Mouse (Mus musculus) testis, adult 2 months (tissue): Measurements from ENCODE around the gene Ezr. TPM values are rescaled to one million over a fixed set of nuclear protein-coding genes. Genes with fewer than 3 reads are reported as not detected.

ENCODE experiments used
- H3K27ac ChIP-seq: fragments of 200-500 bp; 2 replicates; pipeline ENCODE4 v1.5.1; 2012; ENCODE audit warnings: low read depth, low read length; ENCODE audit not compliant: control insufficient read depth, insufficient read depth
- H3K27me3 ChIP-seq: fragments of 200-500 bp; 2 replicates; pipeline ENCODE4 v1.6.1; 2012; ENCODE audit warnings: mild to moderate bottlenecking, low read length, moderate library complexity; ENCODE audit not compliant: control insufficient read depth, insufficient read depth
- H3K36me3 ChIP-seq: fragments of 200-500 bp; 2 replicates; pipeline ENCODE4 v1.6.1; 2012; ENCODE audit warnings: mild to moderate bottlenecking, low read length; ENCODE audit not compliant: control insufficient read depth, insufficient read depth
- H3K4me1 ChIP-seq: fragments of 200-500 bp; 2 replicates; pipeline ENCODE4 v1.6.1; 2012; ENCODE audit warnings: low read length; ENCODE audit not compliant: control insufficient read depth, insufficient read depth
- H3K4me3 ChIP-seq: fragments of 200-500 bp; 2 replicates; pipeline ENCODE4 v1.5.1; 2012; ENCODE audit warnings: low read depth, mild to moderate bottlenecking, low read length, moderate library complexity, mixed read lengths; ENCODE audit not compliant: control insufficient read depth
- CTCF ChIP-seq: fragments of 200-500 bp; IDR thresholded peaks from 2 replicates; pipeline ENCODE4 v1.5.1; 2012; ENCODE audit warnings: low read depth, mild to moderate bottlenecking, inconsistent platforms, low read length, moderate library complexity; ENCODE audit not compliant: control insufficient read depth, insufficient read depth, insufficient replicate concordance
- POLR2A ChIP-seq: fragments of 200-500 bp; IDR thresholded peaks from 2 replicates; pipeline ENCODE4 v1.6.1; 2012; ENCODE audit warnings: low read depth, mild to moderate bottlenecking, inconsistent platforms, low read length, moderate library complexity; ENCODE audit not compliant: control insufficient read depth
- polyA plus RNA-seq: library from polyadenylated mRNA; depleted of rRNA; stranded (reverse); fragments of >200 nt; gene quantifications from 2 replicates; pipeline ENCODE4 v1.2.3, GENCODE M21; 2012

The Ezr gene
- polyA plus RNA-seq, 1 experiment: 4.5 TPM

DNA sequence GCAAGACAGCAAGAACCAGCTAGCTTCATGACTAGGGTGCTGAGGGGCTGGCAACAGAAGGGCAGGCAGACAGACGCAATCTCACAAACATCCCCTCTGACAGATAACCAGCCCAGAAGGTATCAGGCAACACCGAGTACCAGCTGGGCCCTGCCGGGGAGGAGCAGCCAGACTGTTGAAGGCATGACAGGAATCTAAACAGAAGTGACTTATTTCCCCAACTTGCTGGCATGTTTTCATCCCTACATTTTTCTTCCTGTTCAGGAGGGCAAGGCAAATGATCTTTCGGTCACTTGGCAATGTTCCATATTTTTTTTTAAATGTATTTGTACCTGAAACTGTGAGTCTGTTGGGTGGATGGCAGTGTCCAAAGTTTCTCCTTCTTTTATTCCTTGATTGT lies 32.1 kb upstream of the Ezr start:
- Histone ChIP-seq H3K36me3 (no peaks in the 10 kb centered on the region), H3K27me3 (no peaks in the 10 kb centered on the region), H3K4me1 (no peaks in the 10 kb centered on the region), H3K27ac (no peak overlapping the region), H3K4me3 (no peak overlapping the region)
- TF ChIP-seq CTCF: no peak
- TF ChIP-seq POLR2A: no peak

DNA sequence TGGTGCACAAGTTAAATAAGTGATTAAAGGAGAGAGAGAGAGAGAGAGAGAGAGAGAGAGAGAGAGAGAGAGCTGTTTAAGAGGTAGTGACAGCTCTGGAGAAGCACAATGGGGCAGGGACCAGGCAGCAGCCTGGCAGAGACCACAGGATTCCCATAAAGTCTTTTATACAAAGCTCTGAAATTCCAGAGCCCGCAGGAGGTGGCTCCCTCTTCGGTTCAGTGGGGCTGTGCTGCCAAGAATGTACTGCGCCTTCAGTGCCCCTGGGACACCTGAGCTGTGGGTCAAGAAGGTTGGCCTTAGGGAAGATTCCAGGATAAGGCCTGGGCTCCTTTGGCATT lies 30.2 kb upstream of the Ezr start:
- no peak overlapping the region for H3K27ac ChIP-seq
- no peak overlapping the region for H3K4me3 ChIP-seq
- no peaks in the 10 kb centered on the region for H3K27me3 ChIP-seq
- peaks cover 2% of the 10 kb centered on the region; the same call in 1 of the 2 replicates for H3K4me1 ChIP-seq
- H3K36me3 ChIP-seq: no peaks in the 10 kb centered on the region
- no peak for TF ChIP-seq POLR2A
- no peak for TF ChIP-seq CTCF

DNA sequence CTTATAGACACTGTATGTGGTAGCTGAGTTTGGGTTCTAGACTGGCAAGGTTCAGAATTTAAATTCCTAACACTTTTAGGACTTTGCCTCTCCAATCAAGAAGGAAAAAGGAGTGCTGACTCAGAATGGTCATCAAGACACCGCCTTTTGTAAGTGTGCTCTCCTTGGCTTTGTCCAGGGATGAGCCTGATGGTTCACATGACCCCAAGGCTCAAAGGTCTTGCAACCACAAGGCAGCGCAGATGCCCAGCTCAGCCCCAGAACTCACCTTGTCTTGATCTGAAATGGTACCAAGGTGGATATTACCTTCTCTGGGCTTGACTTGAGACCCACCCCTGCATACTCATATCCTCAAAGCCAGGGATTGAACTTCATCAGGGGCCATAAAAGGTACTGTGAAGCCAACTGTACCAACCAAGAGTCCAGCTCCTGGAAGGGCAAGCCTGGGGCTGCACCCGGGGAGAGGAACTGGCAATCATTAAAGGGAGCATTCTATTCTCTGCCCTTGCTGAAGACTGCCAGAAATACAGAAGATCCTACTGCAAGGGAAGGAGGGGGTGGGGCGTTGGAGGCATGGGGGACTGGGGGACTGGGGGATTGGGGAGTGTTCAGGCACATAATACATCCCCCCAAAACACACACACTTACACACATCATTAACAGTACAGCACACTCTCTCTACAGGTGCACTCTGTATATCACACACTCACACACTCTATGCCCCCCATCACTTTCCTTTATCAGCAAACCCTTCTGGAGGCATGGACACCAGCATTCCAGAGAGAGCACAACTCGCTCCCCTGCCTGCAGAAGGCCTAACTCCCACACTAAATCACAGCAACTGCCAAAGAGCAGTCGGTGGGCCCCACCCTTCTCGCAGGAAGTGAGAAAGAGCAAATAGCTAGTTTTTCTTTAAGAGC lies 29.6 kb upstream of the Ezr start:
- Histone ChIP-seq H3K27me3 (no peaks in the 10 kb centered on the region), H3K27ac (no peak overlapping the region), H3K4me1 (peaks cover 2% of the 10 kb centered on the region; the same call in 1 of the 2 replicates), H3K36me3 (no peaks in the 10 kb centered on the region), H3K4me3 (no peak overlapping the region)
- TF ChIP-seq CTCF (no peak), POLR2A (no peak)

DNA sequence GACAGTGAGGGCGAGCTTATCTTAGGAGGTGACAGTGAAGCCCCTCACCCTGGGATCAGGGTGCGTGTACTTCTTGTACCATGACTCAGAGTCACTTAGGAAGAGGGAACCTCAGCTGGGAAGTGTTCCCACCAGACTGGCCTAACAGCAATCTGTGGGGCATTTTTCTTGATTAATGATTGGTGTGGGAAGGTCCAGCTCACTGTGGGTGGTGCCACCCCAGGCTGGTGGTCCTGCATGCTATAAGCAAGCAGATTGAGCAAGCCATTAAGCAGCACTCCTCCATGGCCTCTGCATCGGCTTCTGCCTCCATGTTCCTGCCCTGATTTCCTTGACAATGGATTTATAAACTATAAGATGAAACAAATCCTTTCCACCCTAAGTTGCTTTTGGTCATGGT lies 26.7 kb upstream of the Ezr start:
- H3K27me3 ChIP-seq: no peaks in the 10 kb centered on the region
- H3K27ac ChIP-seq: no peak overlapping the region
- peak overlapping the region; percentile 19 for H3K4me3 ChIP-seq
- H3K36me3 ChIP-seq: no peaks in the 10 kb centered on the region
- peaks cover 2% of the 10 kb centered on the region; the same call in 1 of the 2 replicates for H3K4me1 ChIP-seq
- no peak for TF ChIP-seq CTCF
- no peak for TF ChIP-seq POLR2A

DNA sequence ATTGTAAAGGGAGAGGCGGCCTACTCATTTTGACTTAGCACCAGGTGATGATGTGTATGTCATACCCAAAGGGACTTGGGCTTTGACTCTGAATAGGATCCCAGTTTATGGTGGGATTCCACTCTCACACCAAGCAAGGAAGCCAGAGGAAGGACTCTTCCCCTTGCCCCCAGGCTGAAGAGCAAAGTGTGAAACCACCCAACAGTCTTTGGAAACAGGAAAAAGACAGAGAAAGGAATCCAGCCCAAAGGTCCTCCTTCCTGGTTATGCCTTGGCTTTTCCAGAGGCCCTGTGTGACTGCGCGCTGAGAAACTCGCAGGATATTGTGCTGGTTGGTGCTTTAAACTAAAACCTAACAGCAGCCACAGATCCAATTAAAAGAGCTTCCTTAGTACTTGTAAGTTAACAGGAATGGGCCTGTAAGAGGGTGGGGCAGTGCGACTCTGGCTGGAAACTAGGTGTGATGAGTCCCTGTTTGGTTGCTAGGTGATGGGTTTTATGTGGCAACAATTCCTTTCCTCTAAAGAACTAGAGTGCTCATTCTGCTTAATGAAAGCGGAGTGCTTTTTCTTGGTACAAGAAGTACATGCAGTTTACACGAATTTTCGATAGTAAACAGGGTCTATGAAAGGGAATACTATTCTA lies 26.1 kb upstream of the Ezr start:
- TF ChIP-seq POLR2A (no peak), CTCF (no peak)

DNA sequence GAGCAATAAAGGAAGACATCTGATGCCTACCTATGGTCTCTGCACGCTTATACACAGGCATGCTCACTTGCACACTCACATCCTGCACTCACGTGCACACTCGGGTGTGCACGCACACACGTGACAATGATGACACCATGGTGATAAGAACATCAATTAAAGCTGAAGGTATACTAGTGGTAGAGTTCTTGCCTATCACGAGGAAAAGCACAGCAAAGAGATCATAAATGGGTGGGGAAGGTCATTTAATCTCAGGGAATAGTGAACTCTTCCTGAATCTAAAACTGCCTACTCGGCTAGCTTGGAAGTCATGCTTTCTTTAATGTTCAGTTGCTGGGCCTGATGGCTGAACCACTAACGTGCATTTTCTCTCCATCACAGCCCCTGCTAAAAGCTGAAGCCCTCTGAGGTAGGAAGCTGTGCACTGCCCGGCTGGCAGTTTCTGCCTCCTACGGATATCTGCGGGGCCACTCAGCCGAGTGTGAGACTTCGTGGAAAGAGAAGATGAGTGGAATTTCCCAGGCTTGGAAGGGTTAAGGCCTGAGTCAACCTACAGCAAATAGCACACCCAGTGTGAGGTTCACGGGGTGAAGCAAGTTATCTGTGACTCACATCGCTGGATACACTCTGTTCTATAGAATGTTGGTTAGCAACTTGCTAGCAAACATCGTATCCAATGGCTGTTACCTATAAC lies 25.4 kb upstream of the Ezr start:
- H3K4me1 ChIP-seq: peaks cover 2% of the 10 kb centered on the region; the same call in 1 of the 2 replicates
- no peak overlapping the region; the same call in 1 of the 2 replicates for H3K27ac ChIP-seq
- no peaks in the 10 kb centered on the region for H3K36me3 ChIP-seq
- no peak for TF ChIP-seq POLR2A
- TF ChIP-seq CTCF: no peak
- H3K27me3 ChIP-seq: no peaks in the 10 kb centered on the region
- H3K4me3 ChIP-seq: peak overlapping the region; percentile 66; the same call in 1 of the 2 replicates

More for the DNA sequence above, 26.1 kb upstream of the Ezr start:
- Histone ChIP-seq H3K36me3 (no peaks in the 10 kb centered on the region), H3K27ac (peak overlapping the region; percentile 81), H3K4me1 (peaks cover 2% of the 10 kb centered on the region; the same call in 1 of the 2 replicates), H3K4me3 (peak overlapping the region; percentile 66), H3K27me3 (no peaks in the 10 kb centered on the region)

DNA sequence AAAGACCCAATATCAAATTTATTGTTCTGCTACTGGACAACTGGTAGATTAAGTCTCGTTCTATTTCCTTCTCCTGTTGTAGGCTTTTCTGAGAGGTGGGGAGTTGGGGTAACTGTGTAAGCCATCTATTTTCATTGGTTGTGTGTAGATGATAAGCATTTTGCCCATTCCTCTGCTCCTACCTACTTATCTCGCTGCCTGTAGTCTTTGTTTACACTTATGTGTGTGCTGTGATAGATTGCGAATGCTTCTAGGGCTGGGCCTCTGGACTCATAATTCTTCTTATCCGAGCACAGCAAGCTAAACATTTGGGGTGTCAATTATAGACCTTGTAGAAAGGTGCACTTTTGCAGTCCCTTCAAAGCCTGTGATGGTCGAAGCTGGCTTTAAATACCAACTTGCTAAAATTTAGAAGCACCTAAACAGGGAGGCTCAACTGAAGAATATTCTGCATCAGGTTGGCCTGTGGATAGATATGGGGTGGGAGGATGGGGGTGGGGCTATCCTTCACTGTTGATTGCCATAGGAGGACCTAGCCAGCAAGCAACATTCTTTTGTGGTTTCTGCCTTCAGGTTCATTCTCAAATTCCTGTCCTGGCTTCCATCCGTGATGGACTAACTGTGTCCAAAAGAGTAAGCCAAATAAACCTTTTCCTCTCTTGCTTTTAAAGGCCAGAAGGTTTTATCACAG lies 22.4 kb upstream of the Ezr start:
- no peak overlapping the region for H3K4me3 ChIP-seq
- H3K4me1 ChIP-seq: peaks cover 2% of the 10 kb centered on the region; the same call in 1 of the 2 replicates
- TF ChIP-seq CTCF: no peak
- TF ChIP-seq POLR2A: no peak
- H3K27ac ChIP-seq: no peak overlapping the region
- H3K27me3 ChIP-seq: no peaks in the 10 kb centered on the region
- H3K36me3 ChIP-seq: no peaks in the 10 kb centered on the region
